Mouse (Mus musculus) liver, postnatal 0 days (tissue): ENCODE measurements around the gene Bcar3. TPM values are rescaled to one million over a fixed set of nuclear protein-coding genes. Genes with fewer than 3 reads are reported as not detected.
A peak's percentile ranks its signal among the peaks of the same experiment; 100 is the strongest.

Source experiments
- ATAC-seq: fragments of 200-750 bp; cut with Nextera tagmentation; 2 replicates; pipeline ENCODE4 v1.8.0; 2017; ENCODE audit warnings: mild to moderate bottlenecking, moderate library complexity
- DNase-seq: peaks from one replicate; pipeline ENCODE4 v3.0.0-alpha.2; 2016
- H3K27ac ChIP-seq: fragments of 300-500 bp; sonication (generic); 2 replicates; pipeline ENCODE4 v1.5.1; 2014; ENCODE audit warnings: antibody characterized with exemption, moderate library complexity, mild to moderate bottlenecking, low read depth
- H3K27me3 ChIP-seq: fragments of 300-500 bp; sonication (generic); 2 replicates; pipeline ENCODE4 v1.6.1; 2014; ENCODE audit warnings: low read length, control low read depth, mixed read lengths; ENCODE audit not compliant: insufficient read depth
- H3K36me3 ChIP-seq: fragments of 300-500 bp; sonication (generic); replicated peaks from 2 replicates; pipeline ENCODE4 v1.6.1; 2014; ENCODE audit warnings: mild to moderate bottlenecking, control low read depth, low read length, moderate library complexity, mixed read lengths; ENCODE audit not compliant: insufficient read depth
- H3K4me1 ChIP-seq: fragments of 300-500 bp; sonication (generic); 2 replicates; pipeline ENCODE4 v1.6.1; 2014; ENCODE audit warnings: antibody characterized with exemption, mild to moderate bottlenecking, control low read depth; ENCODE audit not compliant: insufficient read depth
- H3K4me2 ChIP-seq: fragments of 300-500 bp; sonication (generic); 2 replicates; pipeline ENCODE4 v1.6.1; 2014; ENCODE audit warnings: low read depth, mild to moderate bottlenecking, low read length, moderate library complexity, mixed read lengths
- H3K4me3 ChIP-seq: fragments of 300-500 bp; sonication (generic); 2 replicates; pipeline ENCODE4 v1.5.1; 2014; ENCODE audit warnings: low read depth, low read length
- H3K9ac ChIP-seq: fragments of 300-500 bp; sonication (generic); replicated peaks from 2 replicates; pipeline ENCODE4 v1.6.1; 2014; ENCODE audit warnings: mild to moderate bottlenecking, moderate library complexity
- H3K9me3 ChIP-seq: fragments of 300-500 bp; sonication (generic); 2 replicates; pipeline ENCODE4 v1.6.1; 2016; ENCODE audit warnings: mild to moderate bottlenecking, control low read depth, low read length, mixed read lengths
- CTCF ChIP-seq: sonication (generic); IDR thresholded peaks from 2 replicates; pipeline ENCODE4 v1.5.1; 2016; ENCODE audit warnings: antibody characterized with exemption, low read depth
- EP300 ChIP-seq: IDR thresholded peaks from 2 replicates; pipeline ENCODE4 v1.6.1; 2016; ENCODE audit warnings: antibody characterized with exemption, low read depth, mild to moderate bottlenecking
- WGBS: fragments of 180-500 bp; shearing (Covaris S2); extraction: QIAGEN DNeasy Blood & Tissue Kit; methylation state at CpG from one replicate; pipeline ENCODE4 v1.1.7; 2014; ENCODE audit not compliant: insufficient replicate concordance; 5-methylcytosine and 5-hydroxymethylcytosine counted together
- polyA plus RNA-seq: library from polyadenylated mRNA; unstranded; fragments of >200 nt; fragmentation: Nextera tagmentation; extraction: Ambion mirVana; gene quantifications from 2 replicates; pipeline ENCODE4 v1.2.1, GENCODE M21; 2015

Bcar3 gene
- polyA plus RNA-seq, 1 experiment from 2014 or later, result 11.2 TPM

DNA sequence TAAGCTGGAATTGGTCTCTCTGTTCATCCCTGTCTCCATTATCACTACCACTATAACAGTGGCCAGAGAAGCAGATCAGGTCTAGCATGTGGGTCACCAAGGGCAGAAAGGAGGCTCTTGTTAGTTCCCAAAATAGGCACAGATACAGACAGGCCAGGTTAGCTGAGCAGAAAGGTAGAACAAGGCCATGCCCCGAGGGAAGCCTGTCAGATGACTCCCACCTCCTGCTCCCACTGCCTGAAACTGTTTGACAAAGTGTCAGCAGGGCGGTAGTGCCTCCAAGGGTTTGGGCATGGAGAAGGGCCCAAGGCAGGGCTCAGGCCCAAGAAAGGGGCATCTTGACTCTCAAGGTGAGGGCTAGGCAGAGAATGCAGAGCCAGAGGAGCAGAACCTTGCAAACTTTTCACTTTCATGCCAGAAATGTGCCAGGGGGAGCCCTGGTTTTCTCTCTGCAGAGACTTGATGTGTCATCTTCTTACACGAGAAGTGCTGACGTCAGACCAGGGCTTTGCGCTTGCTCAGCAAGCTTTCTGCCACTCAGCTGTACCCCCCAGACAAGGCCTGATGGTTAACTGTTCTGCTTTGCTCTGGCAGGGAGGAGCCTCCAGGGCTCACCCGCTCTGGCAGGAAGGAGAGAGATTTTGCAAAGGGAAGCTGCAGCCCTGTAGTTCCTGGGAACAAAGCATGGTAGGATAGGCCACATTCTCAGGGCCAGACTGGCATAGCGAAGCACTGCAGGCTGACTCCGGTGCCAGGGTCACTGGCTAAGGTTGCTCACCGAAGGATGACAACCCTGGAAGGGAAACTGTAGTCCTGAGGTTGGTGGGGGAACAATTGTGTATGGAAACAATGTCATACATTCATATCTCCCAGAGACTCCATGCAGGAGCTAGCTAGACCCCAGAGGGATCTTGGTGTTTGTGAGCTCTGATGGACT lies 7.3 kb downstream of the Bcar3 start:
- no peak overlapping the region for H3K4me3 ChIP-seq
- TF ChIP-seq CTCF (no peak), EP300 (no peak)
- no peak overlapping the region for H3K4me2 ChIP-seq
- no peak overlapping the region for H3K9ac ChIP-seq
- H3K27me3 ChIP-seq, result no peaks in the 10 kb centered on the region
- DNase-seq (no peak), ATAC-seq (peak; percentile 60)
- H3K36me3 ChIP-seq, result no peaks in the 10 kb centered on the region
- H3K4me1 ChIP-seq, result no peaks in the 10 kb centered on the region
- H3K9me3 ChIP-seq, result no peaks in the 10 kb centered on the region
- no peak overlapping the region for H3K27ac ChIP-seq
- WGBS, result 45% methylated on average over 9 of the region's 9 CpGs

DNA sequence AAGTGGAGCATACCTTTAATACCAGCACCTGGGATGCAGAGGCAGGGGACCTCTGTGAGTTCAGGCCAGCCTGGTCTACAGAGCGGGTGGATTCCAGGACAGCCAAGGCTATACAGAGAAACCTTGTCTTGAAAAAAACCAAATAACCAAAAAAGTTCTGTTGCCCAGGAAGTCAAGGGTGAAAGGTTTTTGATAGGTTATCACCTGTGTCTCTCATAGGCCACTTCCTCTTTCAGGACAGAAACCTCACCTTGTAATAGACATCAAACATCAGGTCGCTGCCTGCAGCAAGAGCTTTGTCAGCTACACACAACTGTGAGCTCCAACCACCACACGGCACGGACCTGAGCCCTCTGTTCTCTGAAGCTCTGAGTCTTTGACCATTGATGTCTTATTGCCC lies 10.6 kb downstream of the Bcar3 start:
- no peaks in the 10 kb centered on the region for H3K4me1 ChIP-seq
- 68% methylated on average over 4 of the region's 4 CpGs for WGBS
- H3K9ac ChIP-seq, result no peak overlapping the region
- no peak overlapping the region for H3K27ac ChIP-seq
- no peaks in the 10 kb centered on the region for H3K36me3 ChIP-seq
- no peak for TF ChIP-seq EP300
- no peak for TF ChIP-seq CTCF
- no peaks in the 10 kb centered on the region for H3K9me3 ChIP-seq
- no peak overlapping the region for H3K4me2 ChIP-seq
- H3K4me3 ChIP-seq, result no peak overlapping the region
- ATAC-seq (no peak), DNase-seq (no peak)
- no peaks in the 10 kb centered on the region for H3K27me3 ChIP-seq

- Histone ChIP-seq H3K9me3 (no peaks in the 10 kb centered on the region), H3K27me3 (no peaks in the 10 kb centered on the region), H3K36me3 (no peaks in the 10 kb centered on the region), H3K4me2 (no peak overlapping the region), H3K4me3 (no peak overlapping the region), H3K9ac (no peak overlapping the region), H3K4me1 (no peaks in the 10 kb centered on the region), H3K27ac (no peak overlapping the region)
- no peak for ATAC-seq
- no peak for DNase-seq
- TF ChIP-seq CTCF, result no peak
- no peak for TF ChIP-seq EP300
- WGBS, result 33% methylated on average over 4 of the region's 4 CpGs
Measured at GRCm38 (mm10) chr3:122307894-122308671, 14.1 kb downstream of the Bcar3 start.

DNA sequence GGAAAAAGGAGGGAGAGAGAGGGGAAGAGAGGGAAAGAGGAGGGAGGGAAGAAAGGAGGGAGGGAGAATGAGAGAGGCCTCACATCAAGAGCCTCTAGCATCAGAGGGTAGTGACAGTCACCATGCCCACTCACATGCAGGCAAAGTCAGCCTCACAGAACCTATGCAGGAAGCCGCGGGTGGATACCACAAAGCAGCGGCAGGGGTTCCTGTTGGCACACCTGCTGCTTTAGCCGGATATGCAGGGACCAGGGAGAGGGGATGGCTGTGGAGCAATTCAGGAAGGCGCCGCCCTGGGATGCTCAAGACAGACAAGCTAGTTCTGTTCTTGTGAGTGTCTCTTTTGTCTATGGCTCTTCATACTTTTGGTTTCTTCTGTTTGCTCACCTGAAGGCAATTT lies 15.0 kb downstream of the Bcar3 start:
- H3K36me3 ChIP-seq, result no peaks in the 10 kb centered on the region

DNA sequence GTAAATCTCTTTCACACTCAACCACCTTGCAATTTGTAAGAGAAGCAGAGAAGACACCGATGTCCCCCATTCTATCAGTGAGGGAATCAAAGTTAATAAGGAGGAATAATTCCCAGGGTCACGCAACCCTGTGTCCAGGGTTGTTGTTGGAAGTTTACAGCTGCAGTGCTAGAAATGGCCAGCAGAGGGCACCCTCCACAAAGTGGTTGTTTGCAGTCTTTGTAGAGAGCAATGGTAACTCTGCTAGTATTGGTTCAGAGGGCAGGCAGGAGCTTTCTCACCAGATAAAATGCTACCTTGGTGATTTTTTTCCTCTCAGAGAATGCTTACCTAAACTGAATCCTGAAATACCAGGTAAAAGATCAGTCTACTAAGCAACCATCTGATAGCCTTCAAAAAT lies 18.1 kb downstream of the Bcar3 start:
- Histone ChIP-seq H3K9me3 (no peaks in the 10 kb centered on the region), H3K9ac (no peak overlapping the region), H3K4me2 (no peak overlapping the region), H3K4me1 (peaks cover 5% of the 10 kb centered on the region), H3K4me3 (no peak overlapping the region), H3K27me3 (no peaks in the 10 kb centered on the region), H3K36me3 (no peaks in the 10 kb centered on the region), H3K27ac (0 out of 2 replicates have a peak overlapping the region, but pooled peaks have one; percentile 64)
- WGBS, result 16% methylated on average over 2 of the region's 2 CpGs
- ATAC-seq, result peak; percentile 55
- peak; percentile 87 for DNase-seq
- TF ChIP-seq CTCF, result peak; percentile 97
- TF ChIP-seq EP300, result no peak

More for the DNA sequence above, 15.0 kb downstream of the Bcar3 start:
- DNase-seq, result no peak
- peaks cover 4% of the 10 kb centered on the region for H3K4me1 ChIP-seq
- no peak overlapping the region for H3K4me2 ChIP-seq
- no peak overlapping the region for H3K27ac ChIP-seq
- no peak for ATAC-seq
- no peak overlapping the region for H3K4me3 ChIP-seq
- no peaks in the 10 kb centered on the region for H3K27me3 ChIP-seq
- no peak overlapping the region for H3K9ac ChIP-seq
- 24% methylated on average over 6 of the region's 6 CpGs for whole genome bisulfite sequencing
- no peaks in the 10 kb centered on the region for H3K9me3 ChIP-seq
- no peak for TF ChIP-seq EP300
- no peak for TF ChIP-seq CTCF

DNA sequence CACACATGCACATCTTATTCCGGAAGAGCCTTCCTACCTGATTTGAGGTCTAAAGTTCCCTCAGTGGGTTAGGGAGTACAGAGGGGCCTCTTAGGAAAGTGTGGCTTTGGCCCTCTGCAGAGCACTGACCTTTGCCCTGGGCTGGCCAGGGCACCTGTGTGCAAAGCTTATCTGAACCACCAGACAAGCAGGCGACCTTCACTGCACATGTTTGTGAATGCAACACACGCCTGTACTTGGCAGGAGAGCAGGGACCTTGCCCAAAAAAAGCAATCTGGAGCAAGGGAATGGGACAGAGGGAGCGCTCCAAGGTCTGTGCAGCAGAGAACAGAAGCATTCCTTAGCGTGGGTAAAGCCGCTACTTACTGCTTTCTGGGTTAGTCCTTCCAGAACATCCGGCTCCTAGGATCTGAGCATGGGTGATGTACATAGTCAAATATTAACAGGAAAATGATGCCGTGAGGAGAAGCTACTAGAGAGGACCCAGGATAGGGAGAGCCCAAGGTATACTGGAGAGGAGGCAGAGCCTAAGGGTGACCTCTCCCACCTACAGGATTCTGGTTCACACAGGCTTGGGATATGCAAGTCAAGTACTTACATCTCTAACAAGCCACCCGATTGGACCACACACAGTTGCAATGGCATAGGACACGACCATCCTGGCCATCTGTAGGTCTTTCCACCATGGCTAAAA lies 19.1 kb downstream of the Bcar3 start:
- Histone ChIP-seq H3K9ac (no peak overlapping the region), H3K4me3 (no peak overlapping the region), H3K4me2 (no peak overlapping the region), H3K27me3 (no peaks in the 10 kb centered on the region), H3K27ac (peak overlapping the region; percentile 64), H3K9me3 (no peaks in the 10 kb centered on the region), H3K4me1 (peaks cover 5% of the 10 kb centered on the region), H3K36me3 (no peaks in the 10 kb centered on the region)
- WGBS, result 54% methylated on average over 10 of the region's 10 CpGs
- TF ChIP-seq CTCF (no peak), EP300 (no peak; the same call in 1 of the 2 replicates)
- DNase-seq (peak; percentile 65), ATAC-seq (peak; percentile 94)
